ENCODE assay signal across 22 mouse cellular contexts in the genomic region with DNA sequence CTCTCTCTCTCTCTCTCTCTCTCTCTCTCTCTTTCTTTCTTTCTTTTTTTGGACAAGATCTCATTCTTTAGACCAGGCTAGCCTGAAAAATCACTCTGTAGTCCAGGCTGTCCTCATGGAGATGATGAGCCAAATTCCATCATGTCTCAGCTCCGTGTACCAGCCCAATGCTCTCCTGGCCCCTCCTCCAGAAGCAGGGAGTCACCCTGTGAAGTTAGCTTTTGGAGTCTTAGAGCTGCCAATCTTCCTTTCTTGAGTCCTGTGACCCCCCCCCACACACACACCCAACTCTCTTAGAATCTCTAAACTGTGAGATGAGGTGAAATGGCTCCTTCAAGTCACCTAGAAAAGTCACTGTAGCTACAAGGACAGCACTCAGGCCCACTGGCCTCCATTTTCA. TPM values are rescaled to one million over a fixed set of nuclear protein-coding genes. Genes with fewer than 3 reads are reported as not detected.
DNase-seq lines count a peak whose midpoint lies in the region; ATAC-seq and TF ChIP-seq lines count a peak whose summit lies in the region.
"Had no signal": no experiment of that assay in that cellular context is flagged by ENCODE, and none has a peak within 500 bp of the region (broad histone marks: within the 10 kb centered on the region; RNA-seq: fewer than 3 reads in every experiment).

No protein-coding gene starts in this region.

- H3K4me2 ChIP-seq in stomach, postnatal 0 days (replicated peaks; ENCODE audit: low read depth) = peak overlapping the region; percentile 14; the same call in 1 of the 2 replicates
- H3K4me2 ChIP-seq: limb, embryonic 15.5 days; liver, embryonic 15.5 days; lung, embryonic 14.5 days had no signal

- no peak for ATAC-seq in stomach, postnatal 0 days (ENCODE audit: low FRiP score, low TSS enrichment)
- ATAC-seq: CD4-positive, CD25-positive, alpha-beta regulatory T cell, adult 4 months; forebrain, postnatal 0 days; hindbrain, embryonic 16.5 days had no signal

- 52% methylated on average over 1 of the region's 1 CpGs for WGBS in kidney, adult 2 months
- 71% methylated on average over 1 of the region's 1 CpGs for WGBS in stomach, postnatal 0 days

- H3K9ac ChIP-seq in stomach, postnatal 0 days (ENCODE audit: low read length) = no peak overlapping the region
- H3K9ac ChIP-seq: forebrain, postnatal 0 days; heart, embryonic 15.5 days; limb, embryonic 15.5 days; liver, embryonic 15.5 days; lung, embryonic 14.5 days had no signal

- no peaks in the 10 kb centered on the region for H3K9me3 ChIP-seq in stomach, postnatal 0 days (ENCODE audit: control insufficient read depth, low read length)
- H3K9me3 ChIP-seq: heart, embryonic 15.5 days; limb, embryonic 15.5 days; liver, embryonic 15.5 days had no signal

- no peak for TF ChIP-seq POLR2A in kidney, adult 2 months (IDR thresholded peaks at IDR 0.05; ENCODE audit: low read depth, low read length)

- no peak overlapping the region for H3K27ac ChIP-seq in kidney, adult 2 months (ENCODE audit: insufficient read depth, low read depth, low read length)
- no peak overlapping the region for H3K27ac ChIP-seq in stomach, postnatal 0 days (replicated peaks)
- H3K27ac ChIP-seq: kidney, postnatal 0 days; limb, embryonic 15.5 days; liver, embryonic 15.5 days had no signal

- no peak for TF ChIP-seq EP300 in stomach, postnatal 0 days (optimal IDR thresholded peaks at IDR 0.05)

- TF ChIP-seq CTCF in kidney, adult 2 months (conservative IDR thresholded peaks at IDR 0.05; ENCODE audit: insufficient read depth, insufficient read length, low read depth, low read length) = no peak
- no peak for TF ChIP-seq CTCF in stomach, postnatal 0 days (IDR thresholded peaks at IDR 0.05; ENCODE audit: low read depth)

- no peaks in the 10 kb centered on the region for H3K36me3 ChIP-seq in kidney, adult 2 months (ENCODE audit: control insufficient read depth, insufficient read depth, low read length)
- H3K36me3 ChIP-seq in stomach, postnatal 0 days (ENCODE audit: control insufficient read depth, insufficient read depth, low read length) = no peaks in the 10 kb centered on the region
- H3K36me3 ChIP-seq: heart, embryonic 15.5 days; limb, embryonic 15.5 days; liver, embryonic 15.5 days had no signal

- 0 out of 2 replicates have a peak overlapping the region, but pooled peaks have one; percentile 18 for H3K4me3 ChIP-seq in kidney, adult 2 months (ENCODE audit: insufficient read depth, low read depth, low read length)
- no peak overlapping the region for H3K4me3 ChIP-seq in stomach, postnatal 0 days (ENCODE audit: low read depth, low read length)
- H3K4me3 ChIP-seq: limb, embryonic 15.5 days; liver, embryonic 15.5 days had no signal

- DNase-seq in heart, adult 11 months = peak; percentile 85
- DNase-seq in heart, postnatal 14 days = no peak
- DNase-seq in kidney, adult 2 months = no peak
- DNase-seq in kidney, adult 18-20 months = no peak
- DNase-seq in adipocyte (ENCODE audit: low spot score) = peak; percentile 47
- DNase-seq in stomach, postnatal 0 days (ENCODE audit: low spot score) = no peak
- DNase-seq in thymus, postnatal 25 days = no peak
- DNase-seq: cerebellum, adult 2 months; cerebellum, postnatal 14 days; forebrain, postnatal 0 days; gastrocnemius, postnatal 10 days; kidney, adult 8-10 months; lung, embryonic 14.5 days; midbrain, embryonic 14.5 days; right cerebral cortex, postnatal 4 days had no signal

- H3K4me1 ChIP-seq in kidney, adult 2 months (ENCODE audit: control insufficient read depth, insufficient read depth, low read length) = no peaks in the 10 kb centered on the region
- no peaks in the 10 kb centered on the region for H3K4me1 ChIP-seq in stomach, postnatal 0 days (replicated peaks; ENCODE audit: control insufficient read depth, insufficient read depth)
- H3K4me1 ChIP-seq: heart, embryonic 15.5 days; limb, embryonic 15.5 days; liver, embryonic 15.5 days had no signal

- intact Hi-C loops in heart, postnatal 14 days (cut with DNase I) = no loop called here

- no peaks in the 10 kb centered on the region for H3K27me3 ChIP-seq in kidney, adult 2 months (replicated peaks; ENCODE audit: control insufficient read depth, insufficient read depth, low read length)
- no peaks in the 10 kb centered on the region for H3K27me3 ChIP-seq in stomach, postnatal 0 days (ENCODE audit: control insufficient read depth, insufficient read depth, low read length)
- H3K27me3 ChIP-seq: heart, embryonic 15.5 days; limb, embryonic 15.5 days; liver, embryonic 15.5 days had no signal

RNA-seq across cellular contexts. Expression of a gene that starts 0.7 kb away (rescaled TPM):
- total RNA-seq in heart, postnatal 14 days (2021) = 10 to 100 TPM in 1 of 2 experiments, 1 to 10 TPM in 1; 9.0 to 10.9 TPM
- polyA plus RNA-seq in kidney, adult 2 months (2012; rRNA removed) = 2.0 and 3.1 TPM in 2 replicates
- 3.3 and 5.3 TPM in 2 replicates for polyA plus RNA-seq in stomach, postnatal 0 days (2015; fragmentation: Nextera tagmentation; extraction: Ambion mirVana)
- total RNA-seq: granulocyte monocyte progenitor cell, adult 5-6 weeks had no signal
- polyA plus RNA-seq: CD4-positive, CD25-positive, alpha-beta regulatory T cell, adult 4 months had no signal

Comparison
In these comparisons a context has a peak if more than half of its experiments do, and no peak if none do; other contexts are left out.
1. DNase-seq: peak in heart, adult 11 months (single experiment) and adipocyte (single experiment); none in heart, postnatal 14 days (0 of 2), kidney, adult 2 months (single experiment), kidney, adult 18-20 months (single experiment), stomach, postnatal 0 days (single experiment) and thymus, postnatal 25 days (single experiment).